Mouse (Mus musculus): Measurements from ENCODE around the gene Ipo9.

DNA sequence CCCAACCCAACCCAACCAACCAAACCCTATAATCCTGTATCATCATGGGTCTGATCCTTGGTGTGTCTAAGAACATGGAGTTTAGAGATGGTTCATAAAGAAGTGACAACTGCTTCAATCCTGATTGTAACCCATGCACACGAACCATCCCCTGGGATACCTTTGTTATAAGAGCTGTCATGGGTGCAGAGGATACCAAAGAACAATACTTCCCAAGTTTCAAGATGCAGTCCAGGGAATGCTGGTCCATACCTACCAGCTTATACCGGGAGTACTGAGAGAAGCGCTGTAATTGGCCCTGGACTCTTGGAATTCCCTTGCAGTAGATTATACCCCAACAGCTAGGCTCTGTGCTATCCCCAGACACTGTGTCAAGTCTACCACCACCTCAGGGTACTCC lies 11.6 kb upstream of the Ipo9 start:
- TF ChIP-seq CTCF (IDR thresholded peaks at IDR 0.05; ENCODE audit: extremely low read depth, insufficient read depth, insufficient read length, insufficient replicate concordance) (no peak), POLR2A (IDR thresholded peaks at IDR 0.05; ENCODE audit: low read depth, low read length) (no peak)
